Mouse (Mus musculus) liver, postnatal 0 days (tissue): Measurements from ENCODE around the gene Gm49337.

Experiments
- CTCF ChIP-seq: sonication (generic); IDR thresholded peaks from 2 replicates; pipeline ENCODE4 v1.5.1; 2016; ENCODE audit warnings: antibody characterized with exemption, low read depth
- EP300 ChIP-seq: IDR thresholded peaks from 2 replicates; pipeline ENCODE4 v1.6.1; 2016; ENCODE audit warnings: antibody characterized with exemption, low read depth, mild to moderate bottlenecking

GRCm38 (mm10) chr4:116125803-116126386 lies 47.3 kb upstream of the Gm49337 start:
- TF ChIP-seq CTCF (no peak), EP300 (no peak)
